Mouse (Mus musculus) cerebellum, adult 2 months (tissue): ENCODE results near the gene Mpc2.

Experiments used
- CTCF ChIP-seq: fragments of 200-500 bp; IDR thresholded peaks from 2 replicates; pipeline ENCODE4 v1.5.1; 2011; ENCODE audit warnings: low read depth, mild to moderate bottlenecking, control low read depth, low read length, moderate library complexity, borderline replicate concordance; ENCODE audit not compliant: insufficient read depth
- POLR2A ChIP-seq: fragments of 200-500 bp; IDR thresholded peaks from 2 replicates; pipeline ENCODE4 v1.6.1; 2011; ENCODE audit warnings: low read length, control low read depth, borderline replicate concordance; ENCODE audit not compliant: insufficient read depth

DNA sequence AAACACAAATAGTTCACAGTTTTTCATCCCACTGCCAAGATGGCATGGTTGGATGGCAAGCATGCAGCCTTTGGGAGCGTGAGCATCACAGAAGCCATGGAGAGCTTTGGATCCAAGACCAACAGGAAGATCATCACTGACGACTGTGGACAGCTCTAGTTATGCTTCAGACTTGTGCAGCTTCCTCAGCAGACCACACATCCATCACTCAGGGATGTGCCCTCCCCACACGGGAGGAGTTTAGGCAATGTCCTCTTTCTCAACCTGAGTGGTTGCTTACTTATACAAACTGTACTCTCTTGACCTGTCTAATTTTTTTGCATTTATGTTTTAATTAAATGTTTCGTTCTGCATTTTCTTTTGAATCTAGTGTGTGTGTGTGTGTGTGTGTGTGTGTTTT is 28.8 kb downstream of the Mpc2 start:
- no peak for TF ChIP-seq CTCF
- no peak for TF ChIP-seq POLR2A
